Mouse (Mus musculus): ENCODE measurements around the gene Efcab5. TPM values are rescaled to one million over a fixed set of nuclear protein-coding genes. Genes with fewer than 3 reads are reported as not detected.
"Not testable (repeated sequence)": the region's sequence is repeated elsewhere in the genome, so short reads cannot be mapped to it uniquely, and the experiment has no call there.

Efcab5 gene
- polyA plus RNA-seq, 1 experiment from 2014 or later: 0.86 TPM

- H3K27ac ChIP-seq: no peak overlapping the region
- H3K27me3 ChIP-seq: no peaks in the 10 kb centered on the region
- H3K36me3 ChIP-seq: no peaks in the 10 kb centered on the region
- H3K9me3 ChIP-seq: no peaks in the 10 kb centered on the region
- H3K4me2 ChIP-seq: no peak overlapping the region
- no peak overlapping the region for H3K4me3 ChIP-seq
- ATAC-seq (ENCODE audit: insufficient number of reproducible peaks, low FRiP score, low TSS enrichment, low read depth): no peak
- H3K4me1 ChIP-seq: no peaks in the 10 kb centered on the region
- H3K9ac ChIP-seq: no peak overlapping the region
- 62% methylated on average over 3 of the region's 3 CpGs for WGBS
These were observed 56.2 kb downstream of the Efcab5 start for GRCm38 (mm10) chr11:77132580-77132979.

DNA sequence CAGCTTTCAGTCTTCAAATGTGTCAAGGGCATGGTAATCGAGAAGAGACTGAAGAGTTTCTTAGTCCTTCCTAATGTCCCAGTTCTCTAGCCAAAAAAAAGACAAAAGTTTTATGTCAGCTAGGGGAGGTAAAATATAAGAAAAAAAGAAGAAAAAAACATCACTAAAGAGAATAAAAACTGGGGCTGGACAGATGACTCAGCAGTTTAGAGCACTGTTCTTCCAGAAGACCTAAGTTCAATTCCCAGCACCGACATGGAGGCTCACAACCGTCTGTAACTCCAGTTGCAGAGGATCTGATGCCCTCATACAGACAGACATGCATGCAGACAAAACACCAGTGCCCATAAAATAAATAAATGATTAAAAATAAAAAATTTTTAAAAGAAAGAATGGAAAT is 60.2 kb downstream of the Efcab5 start:
- no peaks in the 10 kb centered on the region for H3K9me3 ChIP-seq
- H3K4me2 ChIP-seq: no peak overlapping the region
- ATAC-seq (ENCODE audit: insufficient number of reproducible peaks, low FRiP score, low TSS enrichment, low read depth): no peak
- 85% methylated on average over 3 of the region's 3 CpGs for WGBS
- no peaks in the 10 kb centered on the region for H3K27me3 ChIP-seq
- H3K4me3 ChIP-seq: no peak overlapping the region
- no peaks in the 10 kb centered on the region for H3K4me1 ChIP-seq
- no peak overlapping the region for H3K9ac ChIP-seq
- no peak overlapping the region for H3K27ac ChIP-seq
- no peaks in the 10 kb centered on the region for H3K36me3 ChIP-seq

DNA sequence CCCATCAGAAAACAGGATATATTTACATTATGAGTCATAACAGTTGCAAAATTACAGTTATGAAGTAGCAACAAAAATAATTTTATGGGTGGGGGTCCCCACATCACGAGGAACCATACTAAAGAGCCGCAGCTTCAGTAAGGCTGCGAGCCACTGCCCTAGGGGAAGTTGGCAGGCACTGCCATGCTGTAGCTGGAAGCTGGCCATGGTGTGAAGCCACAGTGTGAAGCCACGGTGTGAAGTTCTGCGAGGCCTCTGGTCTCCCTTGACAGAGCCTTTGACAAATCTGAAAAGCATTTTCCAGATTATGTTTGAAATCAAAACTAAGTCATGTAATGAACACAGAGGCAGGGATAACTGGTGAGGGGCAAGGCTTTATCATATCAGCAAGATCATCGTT is 77.6 kb downstream of the Efcab5 start:
- H3K4me3 ChIP-seq: no peak overlapping the region
- no peaks in the 10 kb centered on the region for H3K9me3 ChIP-seq
- H3K36me3 ChIP-seq: no peaks in the 10 kb centered on the region
- WGBS: 58% methylated on average over 6 of the region's 6 CpGs
- no peak for ATAC-seq (ENCODE audit: insufficient number of reproducible peaks, low FRiP score, low TSS enrichment, low read depth)
- no peak overlapping the region for H3K4me2 ChIP-seq
- H3K27ac ChIP-seq: no peak overlapping the region
- no peaks in the 10 kb centered on the region for H3K27me3 ChIP-seq
- no peaks in the 10 kb centered on the region for H3K4me1 ChIP-seq
- H3K9ac ChIP-seq: no peak overlapping the region

DNA sequence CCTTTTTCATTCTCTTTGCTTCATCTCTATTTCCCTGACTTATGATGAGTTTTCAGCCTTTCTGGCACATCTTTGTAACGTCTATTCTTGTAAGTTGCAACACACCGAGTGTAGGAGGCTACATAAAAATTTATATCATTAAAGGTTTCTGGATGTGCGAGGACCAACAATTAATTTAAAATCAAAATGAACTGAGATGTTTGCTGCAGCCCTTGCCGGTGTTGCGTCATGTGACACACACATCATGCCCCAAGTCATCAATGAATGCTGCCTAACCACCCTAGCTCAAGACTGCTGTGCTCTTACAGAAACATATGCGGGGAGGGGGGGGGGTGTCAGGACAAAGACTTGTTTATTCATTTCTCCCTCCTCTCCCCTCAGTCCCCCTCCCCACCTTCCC is 80.3 kb downstream of the Efcab5 start:
- ATAC-seq (ENCODE audit: insufficient number of reproducible peaks, low FRiP score, low TSS enrichment, low read depth): no peak
- no peaks in the 10 kb centered on the region for H3K27me3 ChIP-seq
- no peak overlapping the region for H3K4me2 ChIP-seq
- no peak overlapping the region for H3K4me3 ChIP-seq
- 79% methylated on average over 6 of the region's 6 CpGs for WGBS
- H3K27ac ChIP-seq: no peak overlapping the region
- H3K4me1 ChIP-seq: no peaks in the 10 kb centered on the region
- no peaks in the 10 kb centered on the region for H3K36me3 ChIP-seq
- H3K9me3 ChIP-seq: no peaks in the 10 kb centered on the region
- no peak overlapping the region for H3K9ac ChIP-seq

GRCm38 (mm10) chr11:77107872-77108271 is 80.9 kb downstream of the Efcab5 start:
- H3K4me2 ChIP-seq; ATAC-seq (ENCODE audit: insufficient number of reproducible peaks, low FRiP score, low TSS enrichment, low read depth): not testable (repeated sequence)

GRCm38 (mm10) chr11:77106961-77107360 is 81.8 kb downstream of the Efcab5 start:
- Histone ChIP-seq H3K4me1 (no peaks in the 10 kb centered on the region), H3K27ac (no peak overlapping the region), H3K27me3 (no peaks in the 10 kb centered on the region), H3K4me3 (no peak overlapping the region), H3K36me3 (no peaks in the 10 kb centered on the region), H3K9ac (no peak overlapping the region), H3K9me3 (no peaks in the 10 kb centered on the region), H3K4me2 (no peak overlapping the region)
- ATAC-seq (ENCODE audit: insufficient number of reproducible peaks, low FRiP score, low TSS enrichment, low read depth): no peak
- 92% methylated on average over 6 of the region's 6 CpGs for WGBS

More at GRCm38 (mm10) chr11:77107872-77108271, 80.9 kb downstream of the Efcab5 start:
- not testable (repeated sequence) for H3K27ac ChIP-seq, H3K9me3 ChIP-seq, H3K36me3 ChIP-seq, H3K4me3 ChIP-seq, H3K4me1 ChIP-seq, H3K27me3 ChIP-seq, H3K9ac ChIP-seq
- 81% methylated on average over 12 of the region's 12 CpGs for WGBS

DNA sequence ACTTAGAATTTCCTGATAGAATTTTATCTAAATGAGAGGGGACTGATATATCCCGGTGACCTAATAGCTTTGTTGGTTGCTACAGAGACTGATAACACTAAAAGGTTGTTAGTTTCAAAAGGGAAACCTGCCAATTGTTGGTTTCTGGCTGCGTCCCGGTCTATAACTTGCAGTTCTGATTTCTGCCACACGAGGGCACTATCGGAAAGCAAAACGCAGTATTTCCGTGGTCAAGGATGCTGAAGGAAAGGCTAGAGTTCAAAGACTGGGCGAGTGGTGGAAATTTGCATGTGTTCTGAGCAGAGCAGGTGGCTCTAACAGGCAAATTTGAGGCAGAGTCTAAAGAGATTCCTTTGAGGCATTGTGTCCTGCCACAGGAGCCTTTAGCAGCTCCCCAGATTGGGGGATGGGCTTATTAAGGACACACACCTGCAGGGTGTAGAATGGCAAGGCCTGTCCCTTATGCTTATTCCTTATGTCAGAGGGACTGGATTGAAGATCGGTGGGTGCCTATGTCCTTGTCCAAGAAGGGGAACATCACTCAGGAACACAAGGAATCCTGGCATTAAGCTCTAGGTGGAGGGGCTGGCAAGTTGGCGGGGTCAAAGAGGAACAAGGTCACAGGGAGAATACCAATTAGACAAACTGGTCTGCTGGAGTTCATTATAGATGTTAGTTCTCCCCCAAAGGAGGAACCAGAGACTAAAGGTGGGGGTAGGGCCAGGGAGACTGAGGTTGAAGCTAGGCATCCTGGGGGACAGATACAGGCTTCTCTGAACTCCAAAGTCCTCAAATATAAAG is 88.4 kb downstream of the Efcab5 start:
- Histone ChIP-seq H3K36me3 (no peaks in the 10 kb centered on the region), H3K9ac (no peak overlapping the region), H3K4me1 (peaks cover 8% of the 10 kb centered on the region), H3K4me3 (no peak overlapping the region), H3K9me3 (no peaks in the 10 kb centered on the region), H3K27ac (no peak overlapping the region), H3K4me2 (no peak overlapping the region), H3K27me3 (no peaks in the 10 kb centered on the region)
- WGBS: 15% methylated on average over 10 of the region's 10 CpGs
- ATAC-seq (ENCODE audit: insufficient number of reproducible peaks, low FRiP score, low TSS enrichment, low read depth): no peak

- no peaks in the 10 kb centered on the region for H3K36me3 ChIP-seq
- no peak overlapping the region for H3K9ac ChIP-seq
- H3K4me1 ChIP-seq: peaks cover 8% of the 10 kb centered on the region
- H3K27ac ChIP-seq: no peak overlapping the region
- H3K4me2 ChIP-seq: no peak overlapping the region
- 73% methylated on average over 19 of the region's 19 CpGs for WGBS
- no peak overlapping the region for H3K4me3 ChIP-seq
- no peak for ATAC-seq (ENCODE audit: insufficient number of reproducible peaks, low FRiP score, low TSS enrichment, low read depth)
- H3K27me3 ChIP-seq: no peaks in the 10 kb centered on the region
- no peaks in the 10 kb centered on the region for H3K9me3 ChIP-seq
These were observed 90.3 kb downstream of the Efcab5 start for GRCm38 (mm10) chr11:77098332-77098972.

DNA sequence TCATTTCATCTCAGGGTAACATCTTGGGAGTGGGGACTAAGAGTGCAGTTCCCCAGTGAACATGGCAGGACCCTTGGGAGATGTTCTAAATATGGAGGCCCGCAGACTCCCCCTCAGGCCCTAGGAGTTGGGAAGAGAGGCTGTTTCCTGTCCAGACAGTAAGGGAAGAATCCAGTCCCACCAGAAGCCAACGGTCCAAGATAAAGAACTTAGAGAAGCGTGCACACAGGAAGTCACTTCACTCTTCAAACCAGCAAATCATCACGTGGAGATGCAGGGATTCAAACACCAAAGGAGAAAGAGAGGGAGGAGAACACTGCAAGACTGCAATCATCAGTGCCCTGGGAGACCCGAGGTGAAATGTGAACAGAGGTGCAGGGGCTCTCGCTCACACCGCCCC is 91.8 kb downstream of the Efcab5 start:
- ATAC-seq (ENCODE audit: insufficient number of reproducible peaks, low FRiP score, low TSS enrichment, low read depth): no peak
- no peak overlapping the region for H3K4me2 ChIP-seq
- no peaks in the 10 kb centered on the region for H3K9me3 ChIP-seq
- H3K4me1 ChIP-seq: peaks cover 8% of the 10 kb centered on the region
- H3K36me3 ChIP-seq: no peaks in the 10 kb centered on the region
- 66% methylated on average over 7 of the region's 7 CpGs for WGBS
- H3K27ac ChIP-seq: no peak overlapping the region
- H3K27me3 ChIP-seq: no peaks in the 10 kb centered on the region
- H3K9ac ChIP-seq: no peak overlapping the region
- no peak overlapping the region for H3K4me3 ChIP-seq

- no peaks in the 10 kb centered on the region for H3K9me3 ChIP-seq
- no peak for ATAC-seq (ENCODE audit: insufficient number of reproducible peaks, low FRiP score, low TSS enrichment, low read depth)
- H3K9ac ChIP-seq: no peak overlapping the region
- no peak overlapping the region for H3K4me2 ChIP-seq
- no peaks in the 10 kb centered on the region for H3K27me3 ChIP-seq
- no peak overlapping the region for H3K27ac ChIP-seq
- H3K4me1 ChIP-seq: peaks cover 8% of the 10 kb centered on the region
- no peaks in the 10 kb centered on the region for H3K36me3 ChIP-seq
- H3K4me3 ChIP-seq: no peak overlapping the region
- 49% methylated on average over 3 of the region's 3 CpGs for WGBS
These were observed 92.2 kb downstream of the Efcab5 start for GRCm38 (mm10) chr11:77096581-77096980.

- 52% methylated on average over 10 of the region's 10 CpGs for WGBS
- Histone ChIP-seq H3K36me3 (no peaks in the 10 kb centered on the region), H3K27ac (no peak overlapping the region), H3K9ac (no peak overlapping the region), H3K4me1 (peaks cover 6% of the 10 kb centered on the region), H3K27me3 (no peaks in the 10 kb centered on the region), H3K9me3 (no peaks in the 10 kb centered on the region), H3K4me2 (no peak overlapping the region), H3K4me3 (no peak overlapping the region)
- ATAC-seq (ENCODE audit: insufficient number of reproducible peaks, low FRiP score, low TSS enrichment, low read depth): no peak
These were observed 93.6 kb downstream of the Efcab5 start for GRCm38 (mm10) chr11:77095206-77095605.

- no peaks in the 10 kb centered on the region for H3K9me3 ChIP-seq
- peaks cover 5% of the 10 kb centered on the region; the same call in 1 of the 2 replicates for H3K4me1 ChIP-seq
- H3K9ac ChIP-seq: no peak overlapping the region
- no peak for ATAC-seq (ENCODE audit: insufficient number of reproducible peaks, low FRiP score, low TSS enrichment, low read depth)
- no peak overlapping the region for H3K27ac ChIP-seq
- no peaks in the 10 kb centered on the region for H3K27me3 ChIP-seq
- H3K4me2 ChIP-seq: no peak overlapping the region
- H3K36me3 ChIP-seq: no peaks in the 10 kb centered on the region
- WGBS: 55% methylated on average over 8 of the region's 8 CpGs
- H3K4me3 ChIP-seq: no peak overlapping the region
These were observed 94.6 kb downstream of the Efcab5 start for GRCm38 (mm10) chr11:77094136-77094535.

Data from limb, embryonic 15.5 days (tissue).